Mouse (Mus musculus): ENCODE data around the gene Xpnpep2.

DNA sequence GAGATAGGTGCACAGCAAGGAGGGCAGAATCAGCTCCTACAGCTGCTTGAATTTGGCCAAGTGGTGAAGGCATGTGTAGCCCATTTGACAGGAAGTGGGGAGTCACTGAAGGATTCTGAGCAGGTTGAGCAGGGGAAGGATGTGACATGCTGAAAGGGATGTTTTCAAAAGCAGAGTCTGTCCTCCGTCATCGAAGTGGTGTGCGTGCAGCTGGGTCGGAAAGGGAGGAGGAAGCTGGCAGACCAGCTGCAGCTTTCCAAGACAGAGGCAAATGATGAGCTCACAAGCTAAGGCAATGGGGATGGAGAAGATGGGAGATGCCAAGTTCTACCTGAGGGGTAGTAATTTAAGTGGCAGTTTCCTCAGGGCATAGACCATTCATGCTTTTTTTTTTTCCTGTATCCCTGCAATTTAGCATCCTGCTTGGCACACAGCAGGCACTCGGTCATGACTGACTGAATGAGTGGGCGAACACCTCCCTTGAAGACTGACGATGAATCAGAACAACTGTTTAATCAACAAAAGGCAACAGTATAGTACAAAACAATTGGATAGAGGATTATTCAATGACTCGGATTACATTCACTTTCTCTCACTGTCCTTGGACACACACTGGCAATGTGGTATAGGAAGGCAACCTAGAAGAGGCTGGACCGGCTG lies 9.9 kb upstream of the Xpnpep2 start:
- TF ChIP-seq CTCF (IDR thresholded peaks at IDR 0.05; ENCODE audit: low read depth), result no peak
- no peak for TF ChIP-seq EP300 (IDR thresholded peaks at IDR 0.05; ENCODE audit: low read depth)

Data from liver, postnatal 0 days (tissue).